Mouse (Mus musculus) embryo, embryonic 10.5 days (tissue): ENCODE data around the gene Adam6a.
A peak's percentile ranks its signal among the peaks of the same experiment; 100 is the strongest.
"Not testable (repeated sequence)": the region's sequence is repeated elsewhere in the genome, so short reads cannot be mapped to it uniquely, and the experiment has no call there.

ENCODE experiments used
- DNase-seq: peaks from one replicate; pipeline ENCODE4 v3.0.0-alpha.2; 2015; ENCODE audit warnings: low spot score

Adam6a gene

DNA sequence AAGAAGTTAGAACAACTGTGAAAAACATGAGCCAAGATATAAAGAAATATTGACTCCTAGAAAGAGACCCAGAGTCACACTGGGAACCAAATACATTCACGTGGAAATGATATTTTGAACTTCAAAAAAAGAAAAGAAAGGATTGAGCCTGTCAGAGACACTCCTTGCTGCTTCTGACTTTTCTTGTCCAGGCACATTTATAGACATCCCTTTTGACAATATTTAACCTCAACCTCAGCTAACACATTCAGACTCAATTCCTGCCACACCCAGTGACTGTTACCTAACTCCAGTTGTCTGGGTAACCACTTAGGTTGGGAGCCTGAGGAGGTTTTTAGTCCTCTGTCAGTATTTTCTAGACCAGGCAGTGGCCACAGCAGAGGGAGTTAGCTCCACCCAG is at the start of gene Adam6a:
TSS of gene Adam6a (plus strand) at position 301 of the 400 bp plus-strand sequence.
- DNase-seq, result not testable (repeated sequence)

DNA sequence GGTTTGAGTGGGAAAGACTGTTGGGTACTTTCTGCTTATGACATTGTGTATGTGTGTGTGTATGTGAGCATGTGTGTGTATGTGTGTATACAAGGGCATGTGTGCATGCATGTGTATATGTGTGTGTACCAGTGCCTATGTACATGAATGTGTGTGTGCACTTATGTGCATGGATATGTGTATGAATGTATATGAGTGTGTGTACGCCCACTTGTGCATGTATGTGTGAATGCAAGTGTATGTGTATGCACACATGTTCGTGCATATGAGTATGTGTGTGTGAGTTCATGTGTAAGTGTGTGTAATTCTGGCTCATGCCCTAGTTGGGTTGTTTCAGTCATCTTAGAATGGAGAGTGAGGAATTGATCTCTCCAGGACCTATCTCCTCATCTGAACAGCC is 17.8 kb upstream of the Adam6a start:
- DNase-seq, result no peak

DNA sequence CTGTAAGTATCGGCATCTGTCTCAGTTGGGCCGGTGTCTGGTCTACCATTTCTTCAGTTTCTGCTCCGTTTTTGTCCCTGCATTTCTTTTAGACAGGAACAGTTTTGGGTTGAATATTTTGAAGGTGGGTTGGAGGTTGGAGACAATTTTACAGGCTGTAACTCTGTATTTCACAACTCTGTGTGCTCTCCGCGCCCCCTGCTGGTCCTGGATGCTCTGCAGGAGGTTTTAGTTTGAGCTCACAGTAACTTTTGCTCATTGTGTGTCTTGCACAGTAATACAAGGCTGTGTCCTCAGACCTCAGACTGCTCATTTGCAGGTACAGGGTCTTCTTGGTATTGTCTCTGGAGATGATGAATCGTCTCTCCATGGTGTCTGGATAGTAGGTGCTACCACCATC is 34.5 kb downstream of the Adam6a start:
- peak; percentile 14 for DNase-seq

DNA sequence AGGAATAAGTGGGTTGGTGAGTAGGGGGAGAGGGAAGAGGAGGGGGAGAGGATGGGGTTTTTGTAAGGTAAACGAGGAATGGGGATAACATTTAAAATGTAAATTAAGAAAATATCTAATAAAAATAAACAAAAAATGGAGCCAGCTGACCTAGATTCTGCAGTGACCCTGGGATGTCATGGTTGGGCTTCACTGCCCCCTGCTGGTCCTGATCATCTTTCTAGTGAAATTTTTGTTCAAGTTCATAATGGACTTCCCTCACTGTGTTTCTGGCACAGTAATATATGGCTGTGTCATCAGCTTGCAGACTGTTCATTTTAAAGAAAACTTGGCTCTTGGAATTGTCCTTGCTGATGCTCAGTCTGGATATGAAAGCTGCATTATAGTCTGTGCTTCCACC is 44.3 kb downstream of the Adam6a start:
- DNase-seq, result no peak
